Mouse (Mus musculus): ENCODE measurements around the gene 4931414P19Rik. TPM values are rescaled to one million over a fixed set of nuclear protein-coding genes. Genes with fewer than 3 reads are reported as not detected.

4931414P19Rik gene
- total RNA-seq, 1 experiment: 4.8 TPM

DNA sequence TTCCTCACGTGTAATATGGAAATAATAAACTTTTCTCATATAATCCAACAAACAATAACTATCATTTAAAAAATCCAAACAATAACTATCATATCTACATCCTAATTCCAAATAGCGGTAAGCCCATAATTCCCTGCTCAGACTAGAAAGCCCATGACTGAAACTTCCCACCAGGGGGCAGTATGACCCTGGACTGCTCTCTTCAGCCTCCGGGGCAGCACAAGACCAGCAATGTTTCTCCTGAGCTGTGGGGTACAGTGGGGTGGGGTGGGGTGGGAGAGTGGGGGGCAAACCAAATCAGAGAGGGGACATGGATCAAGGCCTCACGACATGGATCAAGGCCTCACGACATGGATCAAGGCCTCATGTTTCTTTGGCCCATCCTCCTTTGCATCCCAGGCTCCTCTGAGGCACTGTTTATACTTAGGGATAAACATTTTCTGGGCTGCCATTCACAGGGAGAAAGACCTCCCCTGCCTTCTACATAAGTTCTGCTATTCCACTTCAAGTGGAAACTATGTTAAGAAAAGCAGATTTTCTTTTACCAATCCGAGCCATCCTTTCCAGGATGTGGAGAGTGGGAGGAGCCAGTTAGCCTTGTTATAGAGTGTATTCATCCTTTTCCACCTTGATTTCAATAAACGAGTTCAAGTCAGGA is 22.0 kb downstream of the 4931414P19Rik start:
- Histone ChIP-seq H3K4me1 (ENCODE audit: control insufficient read depth in 2 of 2, insufficient read depth in 2 of 2, low read length in 2 of 2, poor library complexity in 1 of 2) (peaks cover 0 to 13% of the 10 kb centered on the region in 2 experiments; a peak in 2 of 4 replicates), H3K9me3 (ENCODE audit: control insufficient read depth, insufficient read depth, low read depth, low read length) (no peaks in the 10 kb centered on the region), H3K4me3 (ENCODE audit: insufficient read depth in 1 of 2, low read depth in 1 of 2, low read length in 2 of 2, poor library complexity in 1 of 2, severe bottlenecking in 1 of 2) (no peak overlapping the region), H3K27ac (ENCODE audit: insufficient read depth, low read depth, low read length, poor library complexity, severe bottlenecking) (no peak overlapping the region), H3K9ac (ENCODE audit: insufficient read depth, low read depth, low read length, poor library complexity, severe bottlenecking) (no peak overlapping the region), H3K36me3 (ENCODE audit: control insufficient read depth, insufficient read depth, low read length, poor library complexity, severe bottlenecking) (no peaks in the 10 kb centered on the region; the same call in 1 of the 2 replicates)
- peak; percentile 69 for DNase-seq (ENCODE audit: low read depth, low spot score)
- in situ Hi-C loops (cut with MboI; ENCODE audit: low sequenced_read_pairs in 2 of 2, unreplicated experiment in 2 of 2): no loop called here
- no peak for TF ChIP-seq ZNF384 (IDR thresholded peaks at IDR 0.05; ENCODE audit: low read depth, low read length)
- TF ChIP-seq MAFK (IDR thresholded peaks at IDR 0.05; ENCODE audit: insufficient read depth, low read depth, low read length): no peak
- no peak for TF ChIP-seq HCFC1 (IDR thresholded peaks at IDR 0.05; ENCODE audit: borderline replicate concordance, insufficient read depth, low read length)
- no peak for TF ChIP-seq CHD2 (IDR thresholded peaks at IDR 0.05; ENCODE audit: low read depth, low read length)
- no peak for TF ChIP-seq ZC3H11A (IDR thresholded peaks at IDR 0.05; ENCODE audit: borderline replicate concordance, low read depth, low read length)

- no peak for DNase-seq (ENCODE audit: low read depth, low spot score)
- Histone ChIP-seq H3K4me3 (ENCODE audit: insufficient read depth in 1 of 2, low read depth in 1 of 2, low read length in 2 of 2, poor library complexity in 1 of 2, severe bottlenecking in 1 of 2) (no peak overlapping the region), H3K36me3 (ENCODE audit: control insufficient read depth, insufficient read depth, low read length, poor library complexity, severe bottlenecking) (no peaks in the 10 kb centered on the region; the same call in 1 of the 2 replicates), H3K9ac (ENCODE audit: insufficient read depth, low read depth, low read length, poor library complexity, severe bottlenecking) (no peak overlapping the region), H3K27ac (ENCODE audit: insufficient read depth, low read depth, low read length, poor library complexity, severe bottlenecking) (no peak overlapping the region), H3K9me3 (ENCODE audit: control insufficient read depth, insufficient read depth, low read depth, low read length) (no peaks in the 10 kb centered on the region), H3K4me1 (ENCODE audit: control insufficient read depth in 2 of 2, insufficient read depth in 2 of 2, low read length in 2 of 2, poor library complexity in 1 of 2) (peaks cover 0 to 13% of the 10 kb centered on the region in 2 experiments; a peak in 2 of 4 replicates)
- in situ Hi-C loops (cut with MboI; ENCODE audit: low sequenced_read_pairs in 2 of 2, unreplicated experiment in 2 of 2): no loop called here
- TF ChIP-seq CHD2 (IDR thresholded peaks at IDR 0.05; ENCODE audit: low read depth, low read length) (no peak), ZC3H11A (IDR thresholded peaks at IDR 0.05; ENCODE audit: borderline replicate concordance, low read depth, low read length) (no peak), MAFK (IDR thresholded peaks at IDR 0.05; ENCODE audit: insufficient read depth, low read depth, low read length) (no peak), ZNF384 (IDR thresholded peaks at IDR 0.05; ENCODE audit: low read depth, low read length) (no peak), HCFC1 (IDR thresholded peaks at IDR 0.05; ENCODE audit: borderline replicate concordance, insufficient read depth, low read length) (no peak)
These were observed 23.3 kb downstream of the 4931414P19Rik start for GRCm38 (mm10) chr14:54582536-54582935.

- H3K9me3 ChIP-seq (ENCODE audit: control insufficient read depth, insufficient read depth, low read depth, low read length): no peaks in the 10 kb centered on the region
- TF ChIP-seq MAFK (IDR thresholded peaks at IDR 0.05; ENCODE audit: insufficient read depth, low read depth, low read length) (no peak), HCFC1 (IDR thresholded peaks at IDR 0.05; ENCODE audit: borderline replicate concordance, insufficient read depth, low read length) (no peak), CHD2 (IDR thresholded peaks at IDR 0.05; ENCODE audit: low read depth, low read length) (no peak)
- no peak overlapping the region for H3K27ac ChIP-seq (ENCODE audit: insufficient read depth, low read depth, low read length, poor library complexity, severe bottlenecking)
- peaks cover 16% of the 10 kb centered on the region for H3K36me3 ChIP-seq (ENCODE audit: control insufficient read depth, insufficient read depth, low read length, poor library complexity, severe bottlenecking)
- H3K9ac ChIP-seq (ENCODE audit: insufficient read depth, low read depth, low read length, poor library complexity, severe bottlenecking): no peak overlapping the region
- H3K4me1 ChIP-seq (ENCODE audit: control insufficient read depth in 2 of 2, insufficient read depth in 2 of 2, low read length in 2 of 2, poor library complexity in 1 of 2): peaks cover 0 to 13% of the 10 kb centered on the region in 2 experiments; a peak in 2 of 4 replicates
- in situ Hi-C loops (cut with MboI; ENCODE audit: low sequenced_read_pairs in 2 of 2, unreplicated experiment in 2 of 2): no loop called here
- no peak for DNase-seq (ENCODE audit: low read depth, low spot score)
- H3K4me3 ChIP-seq (ENCODE audit: insufficient read depth in 1 of 2, low read depth in 1 of 2, low read length in 2 of 2, poor library complexity in 1 of 2, severe bottlenecking in 1 of 2): no peak overlapping the region
These were observed 26.2 kb downstream of the 4931414P19Rik start for GRCm38 (mm10) chr14:54579638-54580037.

GRCm38 (mm10) chr14:54578063-54578462 is 27.7 kb downstream of the 4931414P19Rik start:
- DNase-seq (ENCODE audit: low read depth, low spot score): no peak
- peak overlapping the region; percentile 67 for H3K9ac ChIP-seq (ENCODE audit: insufficient read depth, low read depth, low read length, poor library complexity, severe bottlenecking)
- TF ChIP-seq ZC3H11A (IDR thresholded peaks at IDR 0.05; ENCODE audit: borderline replicate concordance, low read depth, low read length) (no peak), ZNF384 (IDR thresholded peaks at IDR 0.05; ENCODE audit: low read depth, low read length) (no peak), HCFC1 (IDR thresholded peaks at IDR 0.05; ENCODE audit: borderline replicate concordance, insufficient read depth, low read length) (no peak), MAFK (IDR thresholded peaks at IDR 0.05; ENCODE audit: insufficient read depth, low read depth, low read length) (no peak), CHD2 (IDR thresholded peaks at IDR 0.05; ENCODE audit: low read depth, low read length) (no peak)
- H3K9me3 ChIP-seq (ENCODE audit: control insufficient read depth, insufficient read depth, low read depth, low read length): no peaks in the 10 kb centered on the region
- H3K36me3 ChIP-seq (ENCODE audit: control insufficient read depth, insufficient read depth, low read length, poor library complexity, severe bottlenecking): peaks cover 28% of the 10 kb centered on the region
- peak overlapping the region; percentile 85 to 89 for H3K4me3 ChIP-seq (ENCODE audit: insufficient read depth in 1 of 2, low read depth in 1 of 2, low read length in 2 of 2, poor library complexity in 1 of 2, severe bottlenecking in 1 of 2)
- H3K4me1 ChIP-seq (ENCODE audit: control insufficient read depth in 2 of 2, insufficient read depth in 2 of 2, low read length in 2 of 2, poor library complexity in 1 of 2): peaks cover 0 to 10% of the 10 kb centered on the region in 2 experiments; a peak in 2 of 4 replicates
- in situ Hi-C loops (cut with MboI; ENCODE audit: low sequenced_read_pairs in 2 of 2, unreplicated experiment in 2 of 2): no loop called here
- peak overlapping the region; percentile 94 for H3K27ac ChIP-seq (ENCODE audit: insufficient read depth, low read depth, low read length, poor library complexity, severe bottlenecking)
